Mouse (Mus musculus) myocyte (in vitro differentiated cells): ENCODE results near the gene Pde1c. TPM values are rescaled to one million over a fixed set of nuclear protein-coding genes. Genes with fewer than 3 reads are reported as not detected.

Experiments
- H3K27me3 ChIP-seq: one replicate; pipeline ENCODE4 v1.6.1; 2011; ENCODE audit not compliant: control insufficient read depth, insufficient read depth, insufficient read length
- H3K36me3 ChIP-seq: one replicate; pipeline ENCODE4 v1.6.1; 2011; ENCODE audit not compliant: control insufficient read depth, insufficient read depth
- H3K4me2 ChIP-seq: one replicate; pipeline ENCODE4 v1.6.1; 2011; ENCODE audit warnings: low read depth, control low read depth
- H3K4me3 ChIP-seq: one replicate; pipeline ENCODE4 v1.5.1; 2011; ENCODE audit warnings: mild to moderate bottlenecking, control low read depth, moderate library complexity
- H3K79me2 ChIP-seq: one replicate; pipeline ENCODE4 v1.6.1; 2011; ENCODE audit not compliant: control insufficient read depth, insufficient read depth
- H3ac ChIP-seq: one replicate; pipeline ENCODE4 v1.6.1; 2011; ENCODE audit not compliant: control insufficient read depth, insufficient read length
- CEBPB ChIP-seq: IDR thresholded peaks from 2 replicates; pipeline ENCODE4 v1.6.1; 2011; ENCODE audit warnings: mild to moderate bottlenecking, moderate library complexity; ENCODE audit not compliant: poor library complexity, insufficient read depth, severe bottlenecking
- E2F4 ChIP-seq: IDR thresholded peaks from one replicate; pipeline ENCODE4 v1.6.1; 2011; ENCODE audit warnings: mild to moderate bottlenecking, control low read depth, moderate library complexity; ENCODE audit not compliant: insufficient read depth
- MAX ChIP-seq: IDR thresholded peaks from one replicate; pipeline ENCODE4 v1.6.1; 2011; ENCODE audit warnings: low read depth, mild to moderate bottlenecking, control low read depth
- MYOD1 ChIP-seq, 3 experiments: IDR thresholded peaks; one replicate each; pipeline ENCODE4 v1.6.1; 2011; ENCODE audit warnings: control low read depth in 2 of 3, low read depth in 2 of 3, mild to moderate bottlenecking in 2 of 3, moderate library complexity in 1 of 3; ENCODE audit not compliant: insufficient read length in 2 of 3, control insufficient read depth in 1 of 3
- MYOG ChIP-seq, 3 experiments: IDR thresholded peaks; one replicate each; pipeline ENCODE4 v1.6.1; 2011; ENCODE audit warnings: control low read depth in 2 of 3, low read depth in 2 of 3, mild to moderate bottlenecking in 2 of 3; ENCODE audit not compliant: insufficient read length in 2 of 3, control insufficient read depth in 1 of 3, insufficient read depth in 1 of 3
- POLR2A ChIP-seq: IDR thresholded peaks from one replicate; pipeline ENCODE4 v1.6.1; 2011; ENCODE audit warnings: low read depth, mild to moderate bottlenecking, control low read depth, moderate library complexity; ENCODE audit not compliant: insufficient read length
- POLR2AphosphoS2 ChIP-seq: IDR thresholded peaks from one replicate; pipeline ENCODE4 v1.6.1; 2011; ENCODE audit warnings: low read depth, control low read depth; ENCODE audit not compliant: insufficient read length
- REST ChIP-seq: IDR thresholded peaks from one replicate; pipeline ENCODE4 v1.6.1; 2011; ENCODE audit warnings: mild to moderate bottlenecking, control low read depth, moderate library complexity; ENCODE audit not compliant: insufficient read depth, insufficient read length
- SRF ChIP-seq: IDR thresholded peaks from one replicate; pipeline ENCODE4 v1.6.1; 2011; ENCODE audit warnings: low read depth; ENCODE audit not compliant: control insufficient read depth, insufficient read length
- TCF12 ChIP-seq: IDR thresholded peaks from one replicate; pipeline ENCODE4 v1.6.1; 2011; ENCODE audit warnings: mild to moderate bottlenecking, control low read depth; ENCODE audit not compliant: poor library complexity, insufficient read depth, severe bottlenecking
- TCF3 ChIP-seq: IDR thresholded peaks from one replicate; pipeline ENCODE4 v1.6.1; 2011; ENCODE audit warnings: low read depth, control low read depth; ENCODE audit not compliant: insufficient read length
- USF1 ChIP-seq: IDR thresholded peaks from one replicate; pipeline ENCODE4 v1.6.1; 2011; ENCODE audit warnings: low read depth, mild to moderate bottlenecking, control low read depth, moderate library complexity
- polyA plus RNA-seq: library from polyadenylated mRNA; unstranded; fragments of >200 nt; fragmentation: generic; extraction: Trizol; gene quantifications from one replicate; pipeline ENCODE4 v1.2.1, GENCODE M21; 2012; ENCODE audit warnings: missing spikeins

Gene Pde1c
- polyA plus RNA-seq, 1 experiment: 0.41 TPM

DNA sequence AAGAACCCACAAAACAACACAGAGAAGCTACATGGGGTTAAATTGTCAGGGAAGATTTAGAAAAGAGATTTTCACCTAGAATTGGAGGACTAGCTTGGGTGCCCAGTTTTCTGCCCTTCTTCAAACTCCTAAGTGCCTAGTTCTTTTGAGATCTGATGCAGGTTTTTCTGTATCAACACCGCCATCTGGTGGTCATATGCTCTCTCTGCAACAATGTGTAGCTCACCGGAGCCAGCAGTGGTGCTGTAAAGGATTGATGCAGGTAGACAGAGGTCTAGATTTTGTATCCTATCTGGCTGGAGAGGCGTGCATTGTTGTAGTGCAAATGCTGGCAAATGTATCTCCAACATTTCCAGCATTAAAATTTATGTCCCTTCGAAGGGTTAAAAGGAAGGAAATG lies 39.4 kb upstream of the Pde1c start:
- Histone ChIP-seq H3K36me3 (no peaks in the 10 kb centered on the region), H3K4me2 (no peak overlapping the region), H3K4me3 (no peak overlapping the region), H3K79me2 (no peaks in the 10 kb centered on the region), H3K27me3 (peaks cover 4% of the 10 kb centered on the region), H3ac (no peak overlapping the region)
- TF ChIP-seq REST (no peak), MAX (no peak), MYOG (IDR thresholded peaks at IDR 0.05; ENCODE audit: control insufficient read depth in 1 of 3, insufficient read depth in 1 of 3, insufficient read length in 2 of 3, low read depth in 2 of 3) (no peak), CEBPB (no peak), MYOD1 (IDR thresholded peaks at IDR 0.05; ENCODE audit: control insufficient read depth in 1 of 3, insufficient read length in 2 of 3, low read depth in 2 of 3) (no peak), POLR2A (no peak), USF1 (no peak), TCF3 (no peak)

DNA sequence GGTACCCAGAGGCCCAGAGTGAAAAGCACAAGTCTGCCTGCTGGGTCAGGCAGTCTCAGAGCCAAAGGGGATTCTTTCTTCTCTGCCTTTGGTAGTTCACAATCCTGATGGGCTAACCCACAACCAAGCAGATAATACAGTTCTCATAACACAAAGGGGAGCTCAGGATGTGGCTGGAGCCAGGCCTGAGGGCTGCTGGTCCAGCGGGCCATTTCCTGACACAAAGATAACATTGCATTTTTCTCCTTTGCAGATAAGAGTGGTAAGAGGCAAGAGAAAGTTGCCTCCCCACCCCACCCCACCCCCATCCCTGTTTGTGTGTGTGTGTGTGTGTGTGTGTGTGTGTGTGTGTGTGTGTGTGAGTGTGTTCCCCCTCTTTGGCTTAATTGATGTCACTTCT lies 10.7 kb upstream of the Pde1c start:
- Histone ChIP-seq H3K79me2 (no peaks in the 10 kb centered on the region), H3K4me2 (no peak overlapping the region), H3ac (no peak overlapping the region), H3K27me3 (peaks cover 4% of the 10 kb centered on the region), H3K36me3 (no peaks in the 10 kb centered on the region), H3K4me3 (no peak overlapping the region)
- TF ChIP-seq POLR2A (no peak), POLR2AphosphoS2 (no peak), MYOD1 (IDR thresholded peaks at IDR 0.05; ENCODE audit: control insufficient read depth in 1 of 3, insufficient read length in 2 of 3, low read depth in 2 of 3) (no peak), USF1 (no peak), CEBPB (no peak), TCF12 (no peak), MYOG (IDR thresholded peaks at IDR 0.05; ENCODE audit: control insufficient read depth in 1 of 3, insufficient read depth in 1 of 3, insufficient read length in 2 of 3, low read depth in 2 of 3) (no peak), MAX (no peak), REST (no peak), E2F4 (no peak), TCF3 (no peak), SRF (no peak)

DNA sequence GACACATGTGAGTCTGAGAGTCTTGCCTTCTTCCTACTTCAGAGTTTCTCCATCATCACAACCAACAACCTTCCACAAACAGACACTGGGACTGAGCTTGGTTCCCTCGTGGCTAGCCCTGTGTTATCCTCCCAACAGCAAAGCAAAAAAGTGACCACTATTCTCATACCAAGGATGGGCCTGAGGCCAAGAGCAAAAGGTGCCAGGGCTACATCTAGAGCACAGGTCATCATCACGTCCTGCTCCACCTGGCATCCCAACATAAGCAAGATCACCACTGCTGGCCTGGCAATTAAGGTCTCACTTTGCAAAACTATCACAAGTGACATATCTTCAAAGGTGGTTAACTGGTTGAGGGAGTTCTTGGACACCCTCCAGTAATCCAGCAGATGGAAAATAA lies 8.0 kb downstream of the Pde1c start:
- Histone ChIP-seq H3K4me2 (no peak overlapping the region), H3K79me2 (no peaks in the 10 kb centered on the region), H3ac (no peak overlapping the region), H3K27me3 (no peaks in the 10 kb centered on the region), H3K4me3 (no peak overlapping the region), H3K36me3 (no peaks in the 10 kb centered on the region)
- TF ChIP-seq POLR2A (no peak), MYOG (IDR thresholded peaks at IDR 0.05; ENCODE audit: control insufficient read depth in 1 of 3, insufficient read depth in 1 of 3, insufficient read length in 2 of 3, low read depth in 2 of 3) (no peak), E2F4 (no peak), TCF3 (no peak), SRF (no peak), CEBPB (no peak), MYOD1 (IDR thresholded peaks at IDR 0.05; ENCODE audit: control insufficient read depth in 1 of 3, insufficient read length in 2 of 3, low read depth in 2 of 3) (no peak)

DNA sequence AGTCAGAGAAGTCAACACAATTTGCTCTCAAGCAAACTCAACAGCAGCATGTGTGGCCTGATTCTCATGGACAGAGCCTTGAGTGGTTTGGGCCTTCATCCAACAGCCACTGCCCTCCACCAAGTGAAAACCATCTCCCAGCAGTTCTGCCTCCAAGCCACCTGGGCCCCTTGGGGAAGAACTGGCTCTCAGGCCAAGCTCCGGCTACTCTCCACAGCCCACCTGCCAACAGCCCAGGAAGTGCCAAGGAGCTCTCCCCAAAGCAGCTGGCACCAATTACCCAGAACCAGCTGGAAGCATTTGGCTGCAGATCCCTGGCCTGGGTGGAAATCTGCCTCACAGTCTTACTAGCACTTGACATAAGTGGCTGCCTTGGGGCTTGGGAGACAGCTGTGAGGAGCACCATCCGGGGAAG lies 8.4 kb downstream of the Pde1c start:
- no peak overlapping the region for H3K4me2 ChIP-seq
- no peaks in the 10 kb centered on the region for H3K79me2 ChIP-seq
- no peaks in the 10 kb centered on the region for H3K27me3 ChIP-seq
- H3K36me3 ChIP-seq: no peaks in the 10 kb centered on the region
- H3K4me3 ChIP-seq: no peak overlapping the region
- no peak overlapping the region for H3ac ChIP-seq
- TF ChIP-seq TCF12 (no peak), POLR2AphosphoS2 (no peak)

DNA sequence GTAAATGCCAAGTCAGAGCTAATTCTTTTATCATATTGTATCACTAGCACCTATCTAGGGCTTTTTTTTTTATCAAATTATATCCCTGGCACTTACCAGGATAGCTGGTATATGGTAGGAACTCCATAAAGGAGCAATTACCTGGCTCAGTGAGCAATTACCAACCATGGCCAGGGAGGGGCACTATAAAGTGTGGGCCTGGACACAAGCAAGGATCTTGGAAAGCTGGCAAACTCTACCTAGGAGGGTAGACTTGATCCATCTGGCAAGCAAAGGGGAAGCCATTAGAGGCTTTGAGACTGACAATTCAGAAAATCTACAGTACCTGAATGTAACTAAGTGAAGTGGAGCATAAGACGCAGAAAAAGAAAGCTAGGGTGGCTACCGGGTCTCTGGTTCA lies 10.2 kb downstream of the Pde1c start:
- no peak for TF ChIP-seq TCF12
- no peak for TF ChIP-seq E2F4
- no peak for TF ChIP-seq TCF3
- TF ChIP-seq REST: no peak
- TF ChIP-seq CEBPB: no peak
- no peak for TF ChIP-seq SRF
- TF ChIP-seq USF1: no peak
- TF ChIP-seq POLR2A: no peak
- TF ChIP-seq POLR2AphosphoS2: no peak
- TF ChIP-seq MAX: no peak
- no peak for TF ChIP-seq MYOG (IDR thresholded peaks at IDR 0.05; ENCODE audit: control insufficient read depth in 1 of 3, insufficient read depth in 1 of 3, insufficient read length in 2 of 3, low read depth in 2 of 3)

More for the DNA sequence above, 10.2 kb downstream of the Pde1c start:
- H3ac ChIP-seq: no peak overlapping the region
- H3K4me2 ChIP-seq: no peak overlapping the region
- H3K79me2 ChIP-seq: no peaks in the 10 kb centered on the region
- no peaks in the 10 kb centered on the region for H3K27me3 ChIP-seq
- H3K4me3 ChIP-seq: no peak overlapping the region
- H3K36me3 ChIP-seq: no peaks in the 10 kb centered on the region
